Mouse (Mus musculus): ENCODE data around the gene Ptpre.
"Not testable (repeated sequence)": the region's sequence is repeated elsewhere in the genome, so short reads cannot be mapped to it uniquely, and the experiment has no call there.

Ptpre gene

DNA sequence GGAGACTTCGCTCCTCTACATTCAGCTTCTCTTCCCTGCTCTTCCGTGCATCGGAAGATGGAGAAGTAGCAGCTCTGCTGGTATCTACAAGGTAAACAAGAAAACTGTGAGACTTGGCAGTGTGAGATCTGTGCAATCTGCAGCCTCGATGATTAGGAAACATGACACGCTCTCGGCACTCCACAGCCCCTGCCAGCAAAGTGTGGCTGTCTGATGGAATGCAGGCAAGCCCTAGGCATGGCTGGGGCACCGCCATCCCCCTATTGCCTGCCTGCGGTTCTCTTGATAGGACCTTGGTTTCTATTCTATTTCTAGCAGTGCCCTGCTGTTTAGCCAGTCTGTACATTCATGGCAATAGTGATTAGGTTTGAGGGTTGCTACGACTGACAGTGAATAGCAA is 59.7 kb downstream of the Ptpre start:
- in situ Hi-C loops (cut with MboI; ENCODE audit: low pct_unique_long_range_greater_than_20kb in 1 of 2, low sequenced_read_pairs in 2 of 2, unreplicated experiment in 1 of 2), result no loop called here

- in situ Hi-C loops (cut with MboI; ENCODE audit: low pct_unique_long_range_greater_than_20kb in 1 of 2, low sequenced_read_pairs in 2 of 2, unreplicated experiment in 1 of 2), result no loop called here
These were observed 60.5 kb downstream of the Ptpre start for GRCm38 (mm10) chr7:135597604-135598289.

DNA sequence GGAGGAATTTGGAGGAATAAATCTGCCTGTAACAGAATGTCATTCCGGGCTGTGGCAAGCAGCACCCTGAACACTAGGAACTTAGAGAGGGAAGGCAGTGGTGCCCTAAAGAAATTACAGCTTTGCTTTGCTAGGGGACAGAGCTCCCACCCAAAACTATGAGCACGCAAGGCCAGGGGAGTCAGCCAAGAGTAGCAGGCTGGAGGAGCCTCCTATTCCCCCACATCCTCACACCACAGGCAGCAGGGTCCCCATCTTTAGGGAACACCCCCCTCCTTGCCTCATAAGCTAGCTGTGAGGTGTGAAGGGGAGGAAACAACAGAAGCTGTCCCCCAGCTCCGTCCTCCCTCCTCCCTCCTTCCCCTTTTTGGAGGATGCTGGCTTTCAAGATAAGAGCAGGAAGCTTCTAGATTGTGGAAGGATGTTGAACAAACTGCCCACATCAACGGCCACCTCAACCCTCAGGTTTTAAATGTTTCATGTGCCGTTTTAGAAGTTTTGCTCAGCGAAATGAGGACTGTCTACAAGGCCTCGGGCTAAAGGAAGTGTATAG is 61.1 kb downstream of the Ptpre start:
- in situ Hi-C loops (cut with MboI; ENCODE audit: low pct_unique_long_range_greater_than_20kb in 1 of 2, low sequenced_read_pairs in 2 of 2, unreplicated experiment in 1 of 2), result no loop called here

DNA sequence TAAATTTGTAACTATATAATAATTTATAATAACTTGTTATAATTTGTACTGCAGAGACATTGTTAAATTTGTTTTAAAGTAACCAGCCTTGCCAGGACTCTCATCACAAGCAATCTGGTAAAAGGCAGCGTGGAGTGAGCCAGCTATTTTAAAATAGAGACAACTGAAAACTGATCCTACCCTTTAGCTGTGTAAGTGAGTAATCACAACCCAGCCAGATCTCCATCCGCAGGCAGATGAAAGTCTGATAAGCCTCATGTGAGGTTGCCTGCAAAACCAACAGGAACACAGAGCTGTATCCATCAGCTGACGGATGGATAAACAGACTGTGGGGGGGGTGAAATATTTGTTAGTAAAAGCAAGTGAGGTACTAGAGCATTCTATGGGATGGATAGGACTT is 62.8 kb downstream of the Ptpre start:
- in situ Hi-C loops (cut with MboI; ENCODE audit: low pct_unique_long_range_greater_than_20kb in 1 of 2, low sequenced_read_pairs in 2 of 2, unreplicated experiment in 1 of 2), result no loop called here

DNA sequence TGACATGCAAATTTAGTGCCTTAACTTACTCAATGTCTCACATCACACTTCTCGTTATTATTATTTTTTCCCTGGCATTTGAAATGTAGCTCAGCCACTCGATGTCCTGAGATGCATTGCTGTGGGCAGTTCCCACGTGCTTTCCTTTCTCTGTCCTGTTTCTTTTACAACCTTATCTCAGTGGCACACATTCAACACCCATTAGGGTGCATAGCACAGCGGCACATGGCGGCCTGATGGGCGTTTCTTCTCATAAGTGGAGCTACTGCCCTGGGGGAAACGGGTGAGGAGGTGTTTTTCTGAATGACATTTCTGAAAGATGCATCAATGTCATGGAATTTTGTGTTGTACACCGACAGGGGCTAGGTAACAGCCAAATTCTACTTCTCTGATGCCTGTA is 64.3 kb downstream of the Ptpre start:
- in situ Hi-C loops (cut with MboI; ENCODE audit: low pct_unique_long_range_greater_than_20kb in 1 of 2, low sequenced_read_pairs in 2 of 2, unreplicated experiment in 1 of 2), result no loop called here

DNA sequence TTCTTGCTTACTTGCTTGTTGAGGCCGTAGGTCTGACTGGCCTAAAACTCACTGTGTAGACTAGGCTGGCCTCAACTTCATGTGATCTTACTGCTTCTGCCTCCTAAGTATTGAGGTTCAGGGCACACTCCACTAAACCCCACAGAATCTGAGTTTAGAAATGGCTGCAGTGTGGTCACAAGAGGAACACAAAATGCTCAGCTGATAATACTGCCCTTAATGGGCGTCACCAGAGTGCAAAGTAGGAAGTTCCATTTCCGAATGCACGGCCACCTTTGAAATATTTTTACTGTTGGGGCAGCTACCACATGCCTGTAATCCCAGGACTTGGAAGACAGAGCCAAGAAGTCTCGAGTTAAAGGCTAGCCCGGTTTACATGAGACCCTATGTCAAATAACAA is 65.0 kb downstream of the Ptpre start:
- in situ Hi-C loops (cut with MboI; ENCODE audit: low pct_unique_long_range_greater_than_20kb in 1 of 2, low sequenced_read_pairs in 2 of 2, unreplicated experiment in 1 of 2), result no loop called here

DNA sequence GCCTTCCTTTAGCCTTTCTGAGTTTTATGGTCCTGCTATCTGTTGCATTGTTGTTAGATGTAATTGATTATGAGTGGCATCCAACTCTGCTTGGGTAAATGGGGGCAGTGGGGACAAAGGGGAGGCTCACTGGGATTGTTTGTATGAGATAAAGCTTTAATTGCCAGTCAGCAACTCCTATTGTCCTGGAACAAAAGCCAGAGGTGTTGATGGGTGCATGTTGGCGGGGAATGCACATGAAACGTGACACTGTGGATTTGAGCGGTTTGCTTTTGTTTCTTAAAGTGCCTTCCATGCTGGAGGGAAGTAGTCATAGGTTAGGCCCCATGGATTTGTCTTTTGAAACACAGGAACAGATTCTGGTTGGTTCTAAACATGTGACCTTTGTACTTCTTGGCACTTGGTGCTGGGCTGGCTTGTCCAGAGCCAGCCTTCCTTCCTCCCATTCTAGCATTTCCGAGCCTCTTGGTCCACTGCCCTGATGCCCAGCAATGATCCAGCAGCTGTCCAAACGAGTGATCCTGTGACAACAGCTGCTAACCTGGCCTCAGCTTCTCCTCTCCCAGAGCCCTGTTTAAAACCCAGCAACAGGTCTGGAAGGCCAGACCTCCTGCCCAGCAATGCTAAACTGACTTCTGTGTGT is 65.7 kb downstream of the Ptpre start:
- in situ Hi-C loops (cut with MboI; ENCODE audit: low pct_unique_long_range_greater_than_20kb in 1 of 2, low sequenced_read_pairs in 2 of 2, unreplicated experiment in 1 of 2), result no loop called here

- in situ Hi-C loops (cut with MboI; ENCODE audit: low pct_unique_long_range_greater_than_20kb in 1 of 2, low sequenced_read_pairs in 2 of 2, unreplicated experiment in 1 of 2), result no loop called here
These were observed 67.9 kb downstream of the Ptpre start for GRCm38 (mm10) chr7:135605002-135605803.

DNA sequence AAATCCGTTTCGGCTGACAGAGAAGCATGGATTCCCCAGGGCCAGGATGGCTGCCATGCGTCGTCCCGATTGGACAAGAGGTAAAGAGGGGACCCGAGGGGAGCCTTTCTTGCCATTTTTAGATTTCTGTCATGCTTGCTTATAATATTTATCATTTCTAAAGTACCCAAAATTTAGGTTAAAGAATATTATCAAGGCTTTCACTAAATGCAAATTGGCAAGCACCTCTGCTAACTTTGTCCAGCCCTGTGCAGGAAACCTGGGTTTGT is 68.5 kb downstream of the Ptpre start:
- in situ Hi-C loops (cut with MboI; ENCODE audit: low pct_unique_long_range_greater_than_20kb in 1 of 2, low sequenced_read_pairs in 2 of 2, unreplicated experiment in 1 of 2), result no loop called here

DNA sequence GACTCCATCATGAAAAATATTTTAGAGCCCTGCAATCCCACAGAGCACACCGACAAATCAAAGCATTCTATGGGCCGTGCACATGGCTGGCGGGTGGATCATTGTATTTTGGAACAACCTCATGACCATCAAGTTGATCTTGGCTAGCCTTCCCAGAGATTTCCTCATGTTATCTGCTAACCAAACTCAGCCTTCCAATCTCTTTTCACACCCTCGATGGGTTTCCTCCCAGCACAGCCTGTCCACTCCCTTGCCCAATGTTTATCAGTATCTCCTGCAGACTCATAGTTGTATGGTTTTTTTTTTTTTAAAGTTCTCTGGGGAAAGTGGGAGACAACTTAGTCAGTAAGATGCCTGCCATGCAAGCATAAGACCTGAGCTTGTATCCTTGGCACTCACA is 70.9 kb downstream of the Ptpre start:
- in situ Hi-C loops (cut with MboI; ENCODE audit: low pct_unique_long_range_greater_than_20kb in 1 of 2, low sequenced_read_pairs in 2 of 2, unreplicated experiment in 1 of 2), result no loop called here

- in situ Hi-C loops (cut with MboI; ENCODE audit: low pct_unique_long_range_greater_than_20kb in 1 of 2, low sequenced_read_pairs in 2 of 2, unreplicated experiment in 1 of 2), result no loop called here
These were observed 71.7 kb downstream of the Ptpre start for GRCm38 (mm10) chr7:135609028-135609427.

DNA sequence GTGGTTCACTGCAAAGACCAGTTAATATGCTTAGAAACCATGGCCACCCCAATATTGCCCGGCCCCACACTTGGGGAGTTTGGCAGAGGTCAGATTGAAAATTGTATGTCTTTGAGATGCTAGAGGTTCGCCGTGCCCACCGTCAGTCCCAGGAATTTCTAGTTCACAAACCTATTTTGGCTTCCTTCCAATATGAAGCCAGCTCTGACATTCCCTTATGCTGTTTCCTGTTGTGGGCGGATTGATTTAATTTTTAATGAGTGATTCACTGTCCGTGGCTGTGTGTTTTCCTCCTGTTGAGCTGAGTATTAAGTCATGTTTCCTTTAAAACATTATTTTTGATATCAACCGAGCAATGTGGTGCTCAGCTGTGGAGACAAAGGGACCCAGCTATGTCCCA is 72.4 kb downstream of the Ptpre start:
- in situ Hi-C loops (cut with MboI; ENCODE audit: low pct_unique_long_range_greater_than_20kb in 1 of 2, low sequenced_read_pairs in 2 of 2, unreplicated experiment in 1 of 2), result no loop called here

DNA sequence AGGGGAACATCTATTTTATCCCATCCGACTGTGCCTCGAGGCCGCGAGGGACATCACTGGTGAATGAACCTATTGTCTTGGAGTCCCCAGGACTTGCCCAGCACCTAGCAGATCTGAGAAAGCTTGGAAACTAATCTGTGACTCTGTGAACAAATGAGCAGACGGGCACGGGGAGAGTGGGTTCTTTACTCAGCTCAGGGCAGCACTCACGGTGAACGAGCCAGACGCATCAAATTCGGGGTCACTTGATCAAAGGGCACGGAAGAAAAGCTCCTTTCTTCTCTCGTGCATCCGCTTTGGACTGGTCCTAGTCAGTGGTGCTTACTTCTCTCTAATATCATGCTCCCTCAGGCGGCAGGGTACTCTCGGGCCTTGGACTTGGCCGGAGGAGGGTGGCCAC is 75.0 kb downstream of the Ptpre start:
- in situ Hi-C loops (cut with MboI; ENCODE audit: low pct_unique_long_range_greater_than_20kb in 1 of 2, low sequenced_read_pairs in 2 of 2, unreplicated experiment in 1 of 2), result no loop called here

GRCm38 (mm10) chr7:135612801-135613200 is 75.5 kb downstream of the Ptpre start:
- in situ Hi-C loops (cut with MboI; ENCODE audit: low pct_unique_long_range_greater_than_20kb in 1 of 2, low sequenced_read_pairs in 2 of 2, unreplicated experiment in 1 of 2), result no loop called here

DNA sequence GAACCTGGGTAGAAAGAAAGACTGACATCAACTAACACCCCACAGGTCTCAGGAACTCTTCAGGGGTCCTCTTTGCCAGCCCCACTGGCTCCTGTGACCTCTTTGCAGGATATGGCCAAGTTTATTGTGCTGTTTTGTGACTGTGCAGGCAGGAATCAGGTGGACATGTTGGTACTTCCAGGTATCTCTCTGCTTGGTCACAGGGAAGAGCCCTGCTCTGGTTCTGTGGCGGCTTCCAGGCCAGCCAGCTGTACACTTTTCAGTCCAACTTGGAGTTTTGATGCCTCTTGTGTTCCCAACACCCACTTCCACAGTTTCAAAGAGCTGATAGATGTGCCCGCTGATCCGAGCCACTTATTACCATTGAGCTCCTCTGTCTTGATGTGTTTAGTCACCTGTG is 76.1 kb downstream of the Ptpre start:
- in situ Hi-C loops (cut with MboI; ENCODE audit: low pct_unique_long_range_greater_than_20kb in 1 of 2, low sequenced_read_pairs in 2 of 2, unreplicated experiment in 1 of 2), result no loop called here

DNA sequence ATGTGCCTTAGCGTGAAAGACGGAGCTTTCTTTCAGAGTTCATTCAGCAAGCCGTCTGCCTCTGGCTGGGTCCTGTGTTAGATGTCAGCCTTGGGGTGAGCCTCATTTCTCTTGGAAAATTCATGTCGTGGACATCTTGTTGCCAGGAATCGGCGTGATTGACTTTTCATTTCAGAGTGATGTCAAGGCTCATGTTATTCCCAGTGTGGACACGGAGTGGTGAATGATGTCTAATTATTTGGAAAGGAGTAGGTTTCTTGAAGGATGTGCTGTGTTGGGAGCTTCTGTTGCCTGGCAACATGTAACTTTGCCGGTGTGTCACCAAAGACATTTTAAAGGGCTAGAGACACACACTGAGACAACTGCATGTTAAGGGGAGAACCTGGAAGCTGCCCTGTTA is 77.6 kb downstream of the Ptpre start:
- in situ Hi-C loops (cut with MboI; ENCODE audit: low pct_unique_long_range_greater_than_20kb in 1 of 2, low sequenced_read_pairs in 2 of 2, unreplicated experiment in 1 of 2), result no loop called here

DNA sequence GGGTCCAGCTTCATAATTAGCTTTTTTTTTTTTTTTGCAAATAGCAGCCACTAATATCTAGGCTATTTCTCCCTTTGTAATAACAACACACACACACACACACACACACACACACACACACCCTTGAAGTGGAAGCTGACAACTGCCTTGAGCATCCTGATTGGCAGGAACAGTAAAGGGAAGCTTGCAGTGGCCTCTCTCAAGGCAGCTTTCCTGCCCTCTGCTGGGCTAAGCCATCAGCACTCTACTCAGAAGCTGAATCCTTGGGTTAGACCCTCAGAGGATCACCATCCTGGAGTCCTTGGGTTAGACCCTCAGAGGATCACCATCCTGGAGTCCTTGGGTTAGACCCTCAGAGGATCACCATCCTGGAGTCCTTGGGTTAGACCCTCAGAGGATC is 79.2 kb downstream of the Ptpre start:
- in situ Hi-C loops (cut with MboI; ENCODE audit: low pct_unique_long_range_greater_than_20kb in 1 of 2, low sequenced_read_pairs in 2 of 2, unreplicated experiment in 1 of 2), result not testable (repeated sequence)

DNA sequence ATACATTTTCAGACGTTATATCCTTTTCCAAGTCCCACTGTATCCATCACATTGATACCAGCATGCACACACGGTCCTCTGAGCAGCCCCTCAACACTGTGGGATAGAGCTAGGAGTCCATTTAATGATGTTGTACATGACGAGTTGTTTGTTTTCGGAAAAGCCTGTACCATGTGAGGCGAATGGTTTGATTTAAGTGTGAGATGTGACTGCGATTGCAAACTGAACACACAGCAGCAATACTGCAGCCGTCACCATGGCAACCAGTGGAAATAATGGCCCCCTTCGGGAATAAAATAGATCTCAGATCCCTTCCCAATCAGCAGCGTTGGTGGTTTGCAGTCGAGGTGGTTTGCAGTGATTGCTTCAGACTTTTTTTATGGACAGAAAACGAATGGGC is 80.5 kb downstream of the Ptpre start:
- in situ Hi-C loops (cut with MboI; ENCODE audit: low pct_unique_long_range_greater_than_20kb in 1 of 2, low sequenced_read_pairs in 2 of 2, unreplicated experiment in 1 of 2), result no loop called here

DNA sequence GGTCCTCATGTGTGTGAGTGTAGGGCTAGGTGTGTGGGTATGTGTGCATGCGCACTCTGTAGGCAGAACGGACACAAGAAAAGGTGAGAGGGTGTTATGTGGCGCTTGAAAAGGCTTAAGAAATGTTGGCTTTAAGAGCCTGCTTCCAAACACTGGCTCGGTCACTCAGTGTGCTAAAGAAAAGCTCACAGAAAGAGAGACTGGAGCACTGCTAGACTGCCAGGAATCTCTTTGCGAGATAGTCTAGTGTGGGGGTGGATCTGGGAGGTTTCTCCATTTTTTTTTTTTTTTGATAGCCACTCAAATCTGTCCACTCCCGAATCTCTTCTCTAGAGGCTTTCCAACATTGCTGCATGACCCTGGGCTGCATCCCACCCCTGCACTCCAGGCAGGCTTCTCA is 84.4 kb downstream of the Ptpre start:
- in situ Hi-C loops (cut with MboI; ENCODE audit: low pct_unique_long_range_greater_than_20kb in 1 of 2, low sequenced_read_pairs in 2 of 2, unreplicated experiment in 1 of 2), result no loop called here

- in situ Hi-C loops (cut with MboI; ENCODE audit: low pct_unique_long_range_greater_than_20kb in 1 of 2, low sequenced_read_pairs in 2 of 2, unreplicated experiment in 1 of 2), result no loop called here
These were observed 85.0 kb downstream of the Ptpre start for GRCm38 (mm10) chr7:135622241-135622640.
